Mouse (Mus musculus) neutrophil, adult 59 days (primary cell): ENCODE data around the gene Pabpc4l. TPM values are rescaled to one million over a fixed set of nuclear protein-coding genes. Genes with fewer than 3 reads are reported as not detected.

Experiments used
- total RNA-seq, 2 experiments: library from RNA; stranded (reverse); gene quantifications; 1 replicate in 1 of 2; 2 replicates in 1 of 2; pipeline ENCODE4 v1.2.4; 2023

Gene Pabpc4l
- total RNA-seq, result not detected

GRCm38 (mm10) chr3:46447481-46448265, at the start of gene Pabpc4l:
Gene Pabpc4l (minus strand): TSS chr3:46448219.

